Mouse (Mus musculus) 416B (cell line): ENCODE data around the gene Klhdc2.

Source experiments
- DNase-seq: peaks from one replicate; pipeline ENCODE4 v3.0.0; 2011; ENCODE audit warnings: low read depth

Gene Klhdc2

GRCm38 (mm10) chr12:69300391-69300790 is 3.9 kb downstream of the Klhdc2 start:
- DNase-seq: no peak

- no peak for DNase-seq
These were observed 5.7 kb downstream of the Klhdc2 start for GRCm38 (mm10) chr12:69302171-69302570.

- DNase-seq: peak; percentile 65
These were observed 7.6 kb downstream of the Klhdc2 start for GRCm38 (mm10) chr12:69304051-69304450.

GRCm38 (mm10) chr12:69306333-69306732 is 9.9 kb downstream of the Klhdc2 start:
- DNase-seq: no peak

DNA sequence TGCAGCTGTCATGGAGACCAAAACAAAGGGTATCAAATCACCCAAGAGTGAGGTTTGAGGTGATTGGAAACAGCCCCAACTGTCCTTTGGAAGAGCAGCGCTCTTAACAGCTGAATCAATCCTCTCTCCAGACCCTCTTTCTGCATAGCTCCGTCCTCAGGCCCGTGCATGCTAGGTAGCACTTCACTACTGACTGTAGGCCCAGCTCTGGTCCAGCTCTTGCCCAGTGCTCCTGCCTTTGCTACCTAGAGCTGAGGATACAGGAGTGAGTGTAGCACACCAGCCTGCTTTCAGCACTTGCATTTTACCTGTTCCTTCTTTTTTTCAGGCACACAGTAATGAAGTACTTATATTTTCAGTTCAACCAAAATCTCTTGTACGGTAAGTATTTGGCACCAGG is 13.2 kb downstream of the Klhdc2 start:
- DNase-seq: no peak

- DNase-seq: no peak
These were observed 21.9 kb downstream of the Klhdc2 start for GRCm38 (mm10) chr12:69318431-69318830.

DNA sequence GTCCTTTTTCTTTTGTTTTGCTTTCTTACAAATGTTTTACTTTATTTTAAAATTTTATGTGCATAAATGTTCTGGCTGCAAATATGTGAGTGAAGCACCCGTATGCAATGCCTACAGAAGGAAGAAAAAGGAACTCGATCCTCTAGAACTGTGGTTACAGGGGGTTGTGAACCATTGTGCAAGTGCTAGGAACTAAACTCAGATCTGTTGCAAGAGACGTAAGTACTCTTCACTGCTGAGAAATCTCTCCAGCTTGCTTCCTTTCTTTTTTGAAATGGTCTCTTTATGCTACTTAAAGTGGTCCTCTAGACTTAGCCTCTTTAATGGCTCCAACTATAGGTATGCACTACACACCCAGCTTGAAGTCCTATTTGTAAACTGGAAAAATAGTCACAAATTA is 34.7 kb downstream of the Klhdc2 start:
- peak; percentile 61 for DNase-seq

DNA sequence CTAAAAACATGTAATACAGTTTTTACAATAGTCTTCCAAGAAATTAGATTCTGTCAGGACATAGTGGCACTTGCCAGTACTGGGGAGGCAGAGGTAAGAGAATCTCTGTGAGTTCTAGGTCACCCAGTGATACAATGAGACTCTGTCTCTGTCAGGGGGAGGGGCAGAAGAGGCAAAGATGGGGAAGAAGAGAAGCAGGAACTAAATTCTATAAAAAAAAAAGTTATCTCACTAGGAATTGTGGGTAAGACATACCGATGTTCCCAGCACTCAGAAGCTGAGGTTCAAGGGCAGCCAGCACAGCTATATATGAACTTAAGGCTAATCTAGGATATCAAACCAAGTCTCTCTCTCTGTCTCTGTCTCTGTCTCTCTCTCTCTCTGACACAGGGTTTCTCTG is 35.7 kb downstream of the Klhdc2 start:
- no peak for DNase-seq

DNA sequence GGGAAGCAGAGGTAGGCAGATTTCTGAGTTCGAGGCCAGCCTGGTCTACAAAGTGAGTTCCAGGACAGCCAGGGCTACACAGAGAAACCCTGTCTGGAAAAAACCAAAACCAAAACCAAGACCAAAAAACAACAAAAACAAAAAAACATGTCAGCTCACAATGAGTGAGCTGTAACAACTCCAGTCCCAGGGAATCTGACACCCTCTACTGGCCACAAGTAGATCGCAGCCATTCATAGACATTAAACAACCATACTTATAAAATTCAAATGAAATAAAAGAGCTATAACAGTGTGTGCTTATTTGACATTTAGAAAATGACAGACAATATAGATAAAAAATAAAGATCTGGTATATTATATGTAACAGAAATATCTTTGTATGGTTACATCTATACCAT is 37.1 kb downstream of the Klhdc2 start:
- peak; percentile 73 for DNase-seq

- DNase-seq: no peak
These were observed 53.4 kb downstream of the Klhdc2 start for GRCm38 (mm10) chr12:69349928-69350327.

DNA sequence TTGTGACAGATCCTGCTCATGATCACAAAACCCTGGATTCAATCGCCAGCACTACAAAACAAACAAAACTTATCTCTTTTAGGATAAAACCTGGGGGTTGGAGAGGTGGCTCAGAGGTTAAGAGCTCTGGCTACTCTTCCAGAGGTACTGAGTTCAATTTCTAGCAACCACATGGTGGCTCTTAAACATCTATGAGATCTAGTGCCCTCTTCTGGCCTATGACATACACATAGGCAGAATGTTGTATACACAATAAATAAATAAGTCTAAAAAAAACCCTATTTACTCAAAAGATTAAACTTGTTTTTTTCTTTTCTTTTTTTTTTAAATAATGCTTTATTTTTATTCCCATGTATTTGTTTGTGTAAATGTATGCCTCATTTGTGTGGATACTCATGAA is 55.2 kb downstream of the Klhdc2 start:
- DNase-seq: peak; percentile 67

DNA sequence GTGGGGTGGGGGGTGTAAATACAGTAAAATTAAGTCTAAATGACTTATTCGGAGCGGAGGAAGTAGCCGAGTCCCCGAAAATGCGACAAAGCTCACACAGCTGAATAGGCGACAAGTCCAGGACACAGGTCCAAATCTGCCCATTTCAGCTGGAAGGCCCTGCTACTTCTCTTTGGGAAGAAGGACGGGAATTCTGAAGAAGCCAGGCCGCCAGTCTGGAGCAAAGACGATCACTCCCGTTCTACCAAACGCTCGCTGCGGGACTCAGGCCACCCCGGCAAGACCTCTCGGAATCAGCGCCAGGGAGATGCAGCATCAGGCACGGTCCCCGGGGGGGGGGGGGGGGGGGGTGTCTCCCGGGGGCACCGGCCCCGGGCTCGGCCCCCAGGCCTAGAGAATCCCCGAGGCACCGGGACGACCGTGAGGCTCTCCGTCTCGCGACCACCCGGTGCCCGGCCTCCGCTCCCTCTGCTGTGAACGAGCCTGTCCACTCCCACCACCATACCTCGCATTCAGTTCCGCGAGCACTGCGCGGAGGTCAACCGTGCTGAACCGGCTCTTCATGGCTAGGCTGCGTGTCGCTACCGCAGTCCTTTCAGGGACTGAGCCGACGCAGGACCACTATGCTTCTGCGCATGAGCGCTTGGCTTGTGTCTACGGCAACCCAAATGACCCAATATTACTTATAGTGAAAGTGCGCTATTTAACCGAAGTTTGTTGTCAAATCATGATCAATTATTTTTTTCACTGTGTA is 60.2 kb downstream of the Klhdc2 start, which contains the start of gene Nemf:
Gene Nemf, minus strand, starts transcription at position 620 of the 754 bp plus-strand sequence.
- peak; percentile 88 for DNase-seq

DNA sequence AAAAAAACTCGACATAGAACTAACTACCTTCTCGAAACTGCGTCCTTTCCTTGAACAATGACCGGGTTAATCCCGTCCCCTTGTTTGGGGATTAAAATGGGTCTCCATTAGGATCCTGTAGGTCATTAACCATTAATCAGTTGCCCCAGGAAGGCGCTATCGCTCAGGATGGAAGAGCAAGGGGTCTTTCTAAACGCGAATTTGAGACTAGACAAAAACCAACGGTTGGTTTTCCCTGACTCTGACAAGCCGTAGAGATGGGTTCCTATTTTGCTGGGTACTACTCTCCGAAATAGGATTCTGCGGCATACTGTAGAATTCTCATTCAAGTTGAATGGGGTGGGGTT is 60.8 kb downstream of the Klhdc2 start:
- DNase-seq: no peak
